ENCODE assay signal across 9 mouse cellular contexts in genomic region chr13:54716916-54717315, GRCm38 (mm10). TPM values are rescaled to one million over a fixed set of nuclear protein-coding genes. Genes with fewer than 3 reads are reported as not detected.
DNase-seq lines count a peak whose midpoint lies in the region; ATAC-seq and TF ChIP-seq lines count a peak whose summit lies in the region.
"Had no signal": no experiment of that assay in that cellular context is flagged by ENCODE, and none has a peak within 500 bp of the region (broad histone marks: within the 10 kb centered on the region; RNA-seq: fewer than 3 reads in every experiment).

No protein-coding gene starts in this region.

- H3K4me2 ChIP-seq in kidney, embryonic 14.5 days (replicated peaks; ENCODE audit: low read depth, low read length), result no peak overlapping the region
- H3K4me2 ChIP-seq in forebrain, postnatal 0 days (ENCODE audit: low read depth), result no peak overlapping the region
- H3K4me2 ChIP-seq: midbrain, embryonic 12.5 days had no signal

- in situ Hi-C loops in ES-E14 (cut with MboI; ENCODE audit: low sequenced_read_pairs in 2 of 2, unreplicated experiment in 2 of 2), result no loop called here

- no peaks in the 10 kb centered on the region for H3K9me3 ChIP-seq in kidney, embryonic 14.5 days (ENCODE audit: control insufficient read depth, low read length)
- no peaks in the 10 kb centered on the region for H3K9me3 ChIP-seq in ES-E14 (ENCODE audit: control insufficient read depth, insufficient read depth, low read depth, low read length)
- H3K9me3 ChIP-seq in forebrain, postnatal 0 days (ENCODE audit: low read length), result no peaks in the 10 kb centered on the region
- H3K9me3 ChIP-seq: midbrain, embryonic 12.5 days had no signal

- WGBS in kidney, adult 2 months, result 6% methylated on average over 5 of the region's 5 CpGs
- WGBS in kidney, embryonic 14.5 days, result 3% methylated on average over 5 of the region's 5 CpGs
- WGBS in forebrain, postnatal 0 days, result 6% methylated on average over 5 of the region's 5 CpGs

- no peak overlapping the region for H3K27ac ChIP-seq in kidney, adult 2 months (ENCODE audit: insufficient read depth, low read depth, low read length)
- no peak overlapping the region for H3K27ac ChIP-seq in kidney, embryonic 14.5 days (ENCODE audit: low read depth, low read length)
- H3K27ac ChIP-seq in ES-E14 (ENCODE audit: insufficient read depth, low read depth, low read length, poor library complexity, severe bottlenecking), result no peak overlapping the region
- no peak overlapping the region for H3K27ac ChIP-seq in forebrain, postnatal 0 days (ENCODE audit: low read depth, low read length)
- H3K27ac ChIP-seq: midbrain, embryonic 12.5 days had no signal

- no peaks in the 10 kb centered on the region for H3K4me1 ChIP-seq in kidney, adult 2 months (ENCODE audit: control insufficient read depth, insufficient read depth, low read length)
- no peaks in the 10 kb centered on the region for H3K4me1 ChIP-seq in kidney, embryonic 14.5 days (ENCODE audit: control insufficient read depth, insufficient read depth, low read length)
- peaks cover 0 to 4% of the 10 kb centered on the region in 2 experiments; a peak in 1 of 4 replicates for H3K4me1 ChIP-seq in ES-E14 (ENCODE audit: control insufficient read depth in 2 of 2, insufficient read depth in 2 of 2, low read length in 2 of 2, poor library complexity in 1 of 2)
- H3K4me1 ChIP-seq in forebrain, postnatal 0 days (ENCODE audit: insufficient read depth), result no peaks in the 10 kb centered on the region
- H3K4me1 ChIP-seq: midbrain, embryonic 12.5 days had no signal

- H3K9ac ChIP-seq in kidney, embryonic 14.5 days (ENCODE audit: low read depth, low read length), result no peak overlapping the region
- no peak overlapping the region for H3K9ac ChIP-seq in ES-E14 (ENCODE audit: insufficient read depth, low read depth, low read length, poor library complexity, severe bottlenecking)
- no peak overlapping the region for H3K9ac ChIP-seq in forebrain, postnatal 0 days
- H3K9ac ChIP-seq: midbrain, embryonic 12.5 days had no signal

- H3K27me3 ChIP-seq in kidney, adult 2 months (replicated peaks; ENCODE audit: control insufficient read depth, insufficient read depth, low read length), result no peaks in the 10 kb centered on the region
- H3K27me3 ChIP-seq in kidney, embryonic 14.5 days (ENCODE audit: control insufficient read depth, insufficient read depth, low read length), result no peaks in the 10 kb centered on the region
- H3K27me3 ChIP-seq in forebrain, postnatal 0 days (ENCODE audit: insufficient read depth, low read length), result no peaks in the 10 kb centered on the region

- DNase-seq in kidney, adult 2 months, result peak; percentile 37
- DNase-seq in ES-E14 (ENCODE audit: low read depth, low spot score), result peak; percentile 58
- peak; percentile 73 to 85 for DNase-seq in cerebellum, adult 18-20 months
- peak; percentile 70 for DNase-seq in forebrain, postnatal 0 days
- DNase-seq in kidney, postnatal 4 days, result peak; percentile 61 to 65
- peak; percentile 60 for DNase-seq in neural tube, embryonic 10.5 days (ENCODE audit: extremely low spot score, low spot score)
- DNase-seq in thymus, postnatal 36 days, result peak; percentile 37

- H3K4me3 ChIP-seq in kidney, adult 2 months (ENCODE audit: insufficient read depth, low read depth, low read length), result no peak overlapping the region
- no peak overlapping the region for H3K4me3 ChIP-seq in kidney, embryonic 14.5 days (ENCODE audit: low read length)
- H3K4me3 ChIP-seq in ES-E14 (ENCODE audit: insufficient read depth in 1 of 2, low read depth in 1 of 2, low read length in 2 of 2, poor library complexity in 1 of 2, severe bottlenecking in 1 of 2), result no peak overlapping the region
- no peak overlapping the region for H3K4me3 ChIP-seq in forebrain, postnatal 0 days (ENCODE audit: low read depth, low read length)
- H3K4me3 ChIP-seq: midbrain, embryonic 12.5 days had no signal

- TF ChIP-seq CTCF in kidney, adult 2 months (conservative IDR thresholded peaks at IDR 0.05; ENCODE audit: insufficient read depth, insufficient read length, low read depth, low read length), result peak; percentile 62
- TF ChIP-seq CTCF in forebrain, postnatal 0 days (IDR thresholded peaks at IDR 0.05; ENCODE audit: low read depth), result peak; percentile 76

- ATAC-seq in kidney, embryonic 14.5 days (ENCODE audit: low FRiP score, low TSS enrichment), result no peak
- peak; percentile 64 for ATAC-seq in forebrain, postnatal 0 days

- TF ChIP-seq POLR2A in kidney, adult 2 months (IDR thresholded peaks at IDR 0.05; ENCODE audit: low read depth, low read length), result no peak

- H3K36me3 ChIP-seq in kidney, adult 2 months (ENCODE audit: control insufficient read depth, insufficient read depth, low read length), result no peaks in the 10 kb centered on the region
- no peaks in the 10 kb centered on the region for H3K36me3 ChIP-seq in kidney, embryonic 14.5 days (ENCODE audit: control insufficient read depth, insufficient read depth, low read length)
- H3K36me3 ChIP-seq in ES-E14 (ENCODE audit: control insufficient read depth, insufficient read depth, low read length, poor library complexity, severe bottlenecking), result no peaks in the 10 kb centered on the region
- no peaks in the 10 kb centered on the region for H3K36me3 ChIP-seq in forebrain, postnatal 0 days (ENCODE audit: insufficient read depth)
- H3K36me3 ChIP-seq: midbrain, embryonic 12.5 days had no signal

TF ChIP-seq in ES-E14, 5 proteins besides CTCF, POLR2A, EP300 and RAD21:
- TF ChIP-seq CHD2 (IDR thresholded peaks at IDR 0.05; ENCODE audit: low read depth, low read length), result no peak
- TF ChIP-seq ZC3H11A (IDR thresholded peaks at IDR 0.05; ENCODE audit: borderline replicate concordance, low read depth, low read length), result 0 out of 2 replicates have a peak, but pooled peaks have one; percentile 24

RNA-seq across cellular contexts. Expression of gene Cdhr2, which starts 15.7 kb away (rescaled TPM):
- polyA plus RNA-seq in kidney, adult 2 months (2012; rRNA removed), result 31.3 and 37.9 TPM in 2 replicates
- polyA plus RNA-seq in kidney, embryonic 14.5 days (2014; fragmentation: Nextera tagmentation; extraction: Ambion mirVana), result 1.2 and 1.9 TPM in 2 replicates
- 0.31 and 0.69 TPM in 2 replicates for total RNA-seq in ES-E14 (2012; rRNA removed)
- 0.76 and 0.85 TPM in 2 replicates for total RNA-seq in forebrain, postnatal 0 days (2014; rRNA removed)
- polyA plus RNA-seq in forebrain, postnatal 0 days (2015; fragmentation: Nextera tagmentation; extraction: Ambion mirVana), result 0.24 and 0.53 TPM in 2 replicates

RNA-seq across cellular contexts. Expression of gene Rnf44, which starts 23.2 kb away (rescaled TPM):
- 191 and 192 TPM in 2 replicates for polyA plus RNA-seq in kidney, adult 2 months (2012; rRNA removed)
- 74.0 and 92.7 TPM in 2 replicates for polyA plus RNA-seq in kidney, embryonic 14.5 days (2014; fragmentation: Nextera tagmentation; extraction: Ambion mirVana)
- 60.3 and 66.5 TPM in 2 replicates for total RNA-seq in ES-E14 (2012; rRNA removed)
- 48.5 and 56.3 TPM in 2 replicates for total RNA-seq in forebrain, postnatal 0 days (2014; rRNA removed)
- polyA plus RNA-seq in forebrain, postnatal 0 days (2015; fragmentation: Nextera tagmentation; extraction: Ambion mirVana), result 42.0 and 50.8 TPM in 2 replicates

RNA-seq across cellular contexts. Expression of gene Gprin1, which starts 32.8 kb away (rescaled TPM):
- 0.03 and 0.04 TPM in 2 replicates for polyA plus RNA-seq in kidney, adult 2 months (2012; rRNA removed)
- 0.31 and 0.41 TPM in 2 replicates for polyA plus RNA-seq in kidney, embryonic 14.5 days (2014; fragmentation: Nextera tagmentation; extraction: Ambion mirVana)
- total RNA-seq in ES-E14 (2012; rRNA removed), result 0.37 and 0.58 TPM in 2 replicates
- 213 and 219 TPM in 2 replicates for total RNA-seq in forebrain, postnatal 0 days (2014; rRNA removed)
- polyA plus RNA-seq in forebrain, postnatal 0 days (2015; fragmentation: Nextera tagmentation; extraction: Ambion mirVana), result 37.1 and 39.0 TPM in 2 replicates

RNA-seq across cellular contexts. Expression of gene Sncb, which starts 49.5 kb away (rescaled TPM):
- polyA plus RNA-seq in kidney, adult 2 months (2012; rRNA removed), result 0.15 and 0.41 TPM in 2 replicates
- not detected in 2 replicates for polyA plus RNA-seq in kidney, embryonic 14.5 days (2014; fragmentation: Nextera tagmentation; extraction: Ambion mirVana)
- total RNA-seq in ES-E14 (2012; rRNA removed), result 0.16 TPM in 1 of 2 replicates, not detected in the other
- 32.7 and 38.1 TPM in 2 replicates for total RNA-seq in forebrain, postnatal 0 days (2014; rRNA removed)
- polyA plus RNA-seq in forebrain, postnatal 0 days (2015; fragmentation: Nextera tagmentation; extraction: Ambion mirVana), result 122 and 137 TPM in 2 replicates

Comparison
In these comparisons a context has a peak if more than half of its experiments do, and no peak if none do; other contexts are left out.
1. RNA of gene Cdhr2, which starts 15.7 kb away (polyA plus RNA-seq): 31.3 to 37.9 TPM in kidney, adult 2 months; 1.2 to 1.9 TPM in kidney, embryonic 14.5 days and 0.24 to 0.53 TPM in forebrain, postnatal 0 days; every median in the first group is over 10 times any median in the second.
2. RNA of gene Gprin1, which starts 32.8 kb away (polyA plus RNA-seq): 37.1 to 39.0 TPM in forebrain, postnatal 0 days; 0.31 to 0.41 TPM in kidney, embryonic 14.5 days and 0.03 to 0.04 TPM in kidney, adult 2 months; every median in the first group is over 10 times any median in the second.
3. Peak in every context shown above with its lines, with median percentiles within 50 percentile points of each other: DNase-seq.